Mouse (Mus musculus) frontal cortex, postnatal 14 days (tissue): ENCODE results near the gene Dnase2b.
A peak's percentile ranks its signal among the peaks of the same experiment; 100 is the strongest.

Experiments
- DNase-seq, 2 experiments: peaks; one replicate each; pipeline ENCODE4 v3.0.0; 2022; ENCODE audit warnings: low spot score in 2 of 2

The Dnase2b gene

DNA sequence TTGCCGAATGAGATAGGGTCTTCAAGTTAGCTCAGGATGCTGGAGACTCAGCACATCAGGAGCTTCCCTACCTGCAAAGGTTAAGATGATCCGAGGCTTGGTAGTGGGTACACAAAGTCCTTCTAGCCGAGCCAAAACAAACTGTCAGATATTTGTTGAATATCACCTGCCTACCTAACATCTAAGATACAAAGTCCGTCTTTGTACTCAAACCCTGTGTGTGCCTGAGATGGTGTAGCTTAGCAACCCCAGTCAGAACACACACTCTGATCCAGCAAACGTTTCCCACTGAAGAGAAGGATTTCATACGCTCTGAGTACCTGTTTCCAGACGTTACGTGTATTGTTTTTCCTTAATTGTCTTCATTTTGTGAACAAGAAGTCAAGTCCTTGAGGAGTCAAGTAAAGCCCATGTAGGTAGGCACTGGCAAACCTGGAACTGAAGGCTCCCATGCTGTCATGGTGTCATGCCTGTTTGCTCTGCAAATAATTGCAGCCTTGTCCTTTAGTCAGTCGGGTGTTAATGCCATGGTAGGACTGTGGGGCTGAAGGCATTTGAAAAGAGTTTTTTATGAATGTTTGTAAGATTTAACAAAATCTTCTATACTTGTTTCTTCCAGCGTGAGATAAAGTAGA lies 45.1 kb downstream of the Dnase2b start, which contains the start of gene Uox:
TSS of gene Uox (plus strand) at position 279 of the 635 bp plus-strand sequence.
- DNase-seq: no peak

DNA sequence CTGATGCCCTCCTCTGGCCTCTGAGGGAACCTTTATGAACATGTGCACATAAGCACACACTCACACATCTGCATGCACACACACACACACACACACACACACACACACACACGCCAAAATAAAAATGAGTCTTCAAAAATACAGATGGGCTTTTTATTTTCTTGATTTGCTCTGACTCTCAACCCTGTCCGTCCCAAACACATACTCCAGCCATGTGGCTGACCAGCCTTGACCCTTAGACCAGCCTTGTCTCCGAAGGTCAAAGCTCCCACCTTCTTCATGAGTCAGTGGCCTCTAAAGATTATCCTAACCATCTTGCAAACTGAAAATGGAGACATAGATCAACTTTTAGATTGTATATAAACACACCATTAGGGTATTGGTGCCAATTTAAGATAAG lies 45.8 kb downstream of the Dnase2b start:
- DNase-seq: no peak

DNA sequence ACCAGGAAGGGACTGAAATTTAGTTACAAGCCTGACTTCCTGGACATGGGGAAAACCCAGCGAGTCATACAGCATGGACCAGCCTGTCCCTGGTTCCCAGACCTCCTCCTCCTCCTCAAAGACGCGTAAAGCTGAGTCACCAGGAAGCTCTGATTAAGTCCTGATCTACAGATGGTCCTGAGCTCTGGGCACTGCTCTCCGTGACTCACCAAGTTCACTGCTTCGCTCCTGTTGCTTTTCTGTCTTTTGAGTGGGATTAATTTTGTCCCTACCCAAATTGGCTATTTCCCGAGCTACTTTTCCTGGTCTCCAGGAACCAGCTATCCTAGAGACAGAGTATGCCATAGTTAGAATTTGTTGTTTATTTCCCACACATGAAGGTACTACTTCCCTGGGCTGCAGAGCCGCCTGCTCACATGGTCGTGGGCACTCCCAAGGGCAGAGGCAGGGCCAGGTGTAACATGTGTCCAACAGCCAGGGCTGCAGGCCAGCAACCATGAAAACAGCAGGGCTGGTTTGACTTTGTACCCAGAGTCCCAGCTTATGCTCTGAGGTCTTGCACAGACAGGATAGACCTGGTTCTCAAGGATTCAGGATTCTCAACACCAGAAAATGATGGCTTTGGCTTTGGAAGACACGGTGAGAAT lies 47.4 kb downstream of the Dnase2b start:
- DNase-seq: no peak

DNA sequence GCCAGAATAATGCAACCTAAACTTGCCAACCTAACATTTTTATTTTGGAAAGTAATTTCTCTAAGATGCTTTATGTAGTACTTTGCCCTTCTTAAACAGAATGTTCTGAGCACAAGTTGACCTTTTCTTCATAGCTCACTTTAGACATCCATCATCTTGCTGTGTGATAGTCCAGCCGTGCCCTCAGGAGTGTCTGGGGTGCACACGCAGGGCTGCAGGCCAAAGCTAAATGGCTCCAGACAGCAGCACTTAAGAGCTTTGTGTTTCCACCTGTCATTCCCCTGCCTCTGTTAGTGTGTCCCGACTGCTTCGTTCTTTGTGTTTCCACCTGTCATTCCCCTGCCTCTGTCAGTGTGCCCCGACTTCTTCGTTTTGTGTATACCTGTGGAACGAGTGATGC lies 48.0 kb downstream of the Dnase2b start:
- no peak for DNase-seq

DNA sequence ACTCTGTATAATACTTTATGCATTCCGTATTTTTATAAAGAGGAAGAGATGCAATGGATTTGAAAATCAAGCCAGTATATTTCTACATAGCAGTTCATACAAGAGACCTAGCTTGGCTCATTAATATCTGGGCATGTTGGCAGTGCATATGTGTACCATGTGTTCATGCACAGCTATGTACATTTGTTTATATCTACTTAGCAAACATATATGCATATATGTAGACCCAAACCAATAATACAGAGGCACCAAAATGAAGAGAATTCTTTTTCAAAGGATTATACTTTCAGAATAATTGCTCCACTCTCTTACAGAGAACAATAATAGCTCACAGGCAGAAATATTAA lies 50.4 kb downstream of the Dnase2b start:
- no peak for DNase-seq

DNA sequence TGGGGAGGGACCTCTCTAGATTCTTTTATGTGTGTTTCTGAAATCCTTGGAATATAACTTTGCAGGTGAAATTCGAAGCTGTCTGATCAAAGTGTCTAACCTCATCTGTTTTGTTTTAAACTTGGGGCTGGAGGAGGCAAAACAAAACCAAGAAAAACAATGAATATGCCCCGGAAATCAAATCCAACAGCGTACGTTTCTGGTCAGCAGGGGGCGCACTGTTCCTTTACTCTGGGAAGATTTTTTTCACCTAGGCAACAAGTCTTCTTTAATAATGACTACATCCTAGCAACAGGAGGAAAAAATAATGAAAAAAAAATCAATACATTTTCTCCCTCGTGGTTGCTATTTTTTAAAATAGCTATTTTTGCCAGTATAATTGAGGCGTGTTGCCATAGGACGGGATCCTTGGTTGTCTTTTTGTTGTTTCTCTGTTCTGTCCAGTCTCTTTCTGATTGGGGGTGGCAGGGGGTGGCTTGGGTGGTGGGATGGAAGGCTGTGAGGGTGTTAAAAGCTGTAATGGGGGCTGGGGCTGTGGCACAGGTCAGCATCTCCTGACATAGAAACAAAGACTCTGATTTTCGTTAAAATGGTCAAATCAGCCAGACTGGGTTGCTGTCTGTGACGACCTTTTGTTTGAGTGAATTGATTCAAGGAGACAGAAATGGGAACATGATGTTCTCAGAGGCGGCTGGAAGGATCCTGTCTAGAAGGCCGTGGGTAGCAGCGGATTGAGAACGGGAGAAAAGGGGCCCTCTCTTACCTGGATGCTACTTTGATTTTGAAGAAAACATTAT lies 50.9 kb downstream of the Dnase2b start:
- peak; percentile 61 to 82 for DNase-seq

DNA sequence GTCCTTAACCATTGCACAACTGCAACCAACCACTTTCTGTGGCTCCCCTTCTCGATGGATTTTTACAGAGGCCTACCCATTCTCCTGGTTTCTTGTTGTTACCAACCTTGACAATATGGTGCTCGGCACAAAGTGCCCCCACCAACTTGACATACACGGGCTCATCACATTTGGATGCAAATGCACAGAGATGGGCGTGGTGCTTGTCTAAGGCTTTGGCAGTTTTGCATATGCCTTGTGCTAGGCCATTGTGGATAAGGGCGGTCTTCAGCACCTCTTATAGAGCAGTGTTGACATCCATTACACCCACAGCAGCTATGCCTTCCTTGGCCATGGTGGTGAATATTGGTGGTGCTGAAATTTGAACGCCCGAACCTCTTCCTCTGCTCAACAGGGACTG lies 52.5 kb downstream of the Dnase2b start:
- no peak for DNase-seq

DNA sequence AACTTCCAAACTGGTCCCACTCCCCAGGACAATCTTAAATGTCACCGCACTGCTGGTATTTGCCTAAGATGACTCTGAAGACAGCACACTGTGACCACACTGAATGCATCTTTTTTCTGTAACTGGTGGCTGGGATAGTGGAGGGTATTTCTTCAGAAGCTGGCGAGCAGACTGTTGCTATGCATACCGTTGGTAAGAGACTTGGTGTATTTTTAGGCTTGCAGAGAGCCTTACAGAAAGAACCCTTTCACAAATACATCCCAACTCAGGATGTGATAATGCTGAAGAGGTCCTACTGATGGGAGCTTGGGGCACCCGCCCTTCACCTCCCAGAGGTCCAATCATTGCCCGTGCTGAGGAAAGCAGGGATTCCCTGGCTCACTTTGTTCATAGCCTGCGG lies 57.9 kb downstream of the Dnase2b start:
- DNase-seq: no peak

DNA sequence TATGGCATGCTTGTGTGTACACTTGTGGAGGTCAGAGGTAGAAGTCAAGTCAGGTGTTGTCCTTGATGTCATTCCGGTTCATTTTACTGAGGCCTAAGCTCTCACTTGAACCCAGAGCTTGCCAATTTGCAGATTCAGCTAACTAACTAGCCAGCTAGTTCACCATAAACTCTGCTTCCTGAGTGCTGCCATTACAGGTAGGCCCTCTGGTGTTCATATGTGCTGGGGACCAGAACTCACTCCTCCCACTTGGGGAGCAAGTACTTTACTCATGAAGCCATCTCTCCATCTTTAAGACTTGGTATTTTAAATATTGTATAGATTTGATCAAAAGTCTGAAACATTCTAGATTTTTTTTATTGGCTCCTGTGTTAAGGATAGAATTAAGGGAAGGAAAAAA lies 58.8 kb downstream of the Dnase2b start:
- no peak for DNase-seq

DNA sequence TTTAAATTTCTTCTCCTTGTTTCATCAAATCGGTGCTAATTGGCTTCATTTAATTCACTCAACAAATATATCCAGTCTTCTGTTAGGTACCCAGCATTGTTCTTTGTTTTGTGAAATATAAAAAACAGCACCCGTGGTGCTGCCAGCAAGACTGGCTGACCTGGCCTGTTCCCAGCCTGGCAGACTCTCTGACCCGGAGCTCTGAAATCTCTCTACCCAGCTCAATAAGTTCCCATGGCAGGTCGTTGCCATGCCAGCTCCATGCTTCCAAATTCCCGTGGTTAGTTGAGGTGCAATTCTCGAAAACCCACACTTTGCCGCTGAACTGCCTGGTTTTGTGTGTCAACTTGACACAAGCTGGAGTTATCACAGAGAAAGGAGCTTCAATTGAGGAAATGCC lies 60.6 kb downstream of the Dnase2b start:
- no peak for DNase-seq

DNA sequence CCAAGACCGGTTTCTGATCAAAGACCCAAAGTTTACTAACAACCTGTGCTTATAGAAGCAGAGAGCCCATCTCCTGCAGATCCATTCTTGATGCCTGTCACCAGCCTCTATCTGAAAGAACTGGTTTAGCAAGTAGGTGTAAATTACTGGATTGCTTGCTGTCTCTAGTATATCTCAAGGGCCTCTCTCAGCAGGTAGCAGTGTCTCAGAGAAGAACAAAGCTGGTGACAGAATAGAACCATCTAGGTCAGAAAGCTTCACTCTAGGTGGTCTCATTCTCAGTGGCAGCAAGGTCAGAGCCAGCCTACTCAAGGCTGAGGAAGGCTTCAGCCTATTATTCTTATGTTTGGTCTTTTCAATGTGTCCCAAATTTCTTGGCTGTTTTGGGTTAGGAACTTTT lies 71.8 kb downstream of the Dnase2b start:
- DNase-seq: no peak

DNA sequence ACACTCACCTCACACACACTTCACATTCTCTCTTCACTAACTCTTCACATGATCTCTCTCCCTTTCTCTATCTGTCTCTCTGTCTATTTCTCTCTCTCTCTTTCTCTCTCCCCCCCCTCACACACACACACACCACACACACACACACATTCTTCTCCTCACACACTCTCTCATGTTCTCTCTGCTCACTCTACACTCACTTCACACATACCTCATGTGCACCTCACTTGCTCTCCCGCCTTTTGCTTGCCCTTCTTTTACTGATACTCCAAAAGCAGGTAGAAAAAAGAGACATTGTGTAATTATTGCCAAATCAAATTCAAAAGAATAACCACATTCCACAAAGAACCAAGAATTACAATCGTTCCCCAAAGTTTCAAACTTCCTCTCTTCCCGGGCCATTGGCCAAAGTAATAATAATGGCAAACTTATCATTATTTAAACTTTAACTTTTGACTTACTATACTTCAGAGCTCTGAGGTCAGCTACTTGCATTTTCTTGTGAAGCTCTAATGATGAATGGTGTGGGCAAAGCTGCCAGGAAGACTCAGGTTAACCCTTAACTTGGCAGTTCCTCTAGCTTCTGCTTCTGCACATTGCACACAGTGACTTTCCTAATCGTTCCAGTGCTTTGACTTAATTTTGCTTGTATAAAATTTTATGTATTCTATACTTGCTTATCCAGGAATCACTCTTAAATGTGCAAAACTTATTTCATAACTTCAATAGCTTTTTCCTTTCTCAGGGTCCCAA lies 74.7 kb downstream of the Dnase2b start:
- no peak for DNase-seq

DNA sequence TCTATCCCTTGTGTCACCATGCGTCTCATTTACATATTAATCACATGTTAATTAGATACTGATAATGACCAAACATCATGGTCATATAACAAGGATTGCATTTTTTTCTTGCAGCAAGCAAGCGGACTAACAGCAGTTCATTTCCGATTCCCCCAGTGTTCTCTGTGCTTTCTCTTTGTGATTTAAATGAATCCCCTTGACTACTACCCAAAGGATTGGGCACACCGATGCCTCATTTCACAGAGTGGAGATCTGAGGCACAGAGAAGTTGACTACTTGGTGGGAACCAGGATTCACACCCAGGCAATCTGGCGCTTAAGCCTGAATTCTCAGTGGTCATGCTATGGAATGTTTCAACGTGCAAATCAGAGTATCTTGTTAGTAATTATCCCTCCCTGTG lies 80.4 kb downstream of the Dnase2b start:
- no peak for DNase-seq
